Mouse (Mus musculus): ENCODE measurements around the gene Gtf2h3.

GRCm38 (mm10) chr5:124578633-124579317, at the start of gene Gtf2h3, which contains the start of gene Eif2b1:
- TF ChIP-seq CTCF (IDR thresholded peaks at IDR 0.05; ENCODE audit: low read depth, low read length) (no peak), POLR2A (IDR thresholded peaks at IDR 0.05; ENCODE audit: borderline replicate concordance, low read depth, low read length) (no peak)

Measured in bone marrow macrophage, adult 2 months (primary cell).